Mouse (Mus musculus): ENCODE results near the gene Tmem86b. TPM values are rescaled to one million over a fixed set of nuclear protein-coding genes. Genes with fewer than 3 reads are reported as not detected.

Gene Tmem86b
- polyA plus RNA-seq, 1 experiment from 2014 or later, result 0.63 TPM

DNA sequence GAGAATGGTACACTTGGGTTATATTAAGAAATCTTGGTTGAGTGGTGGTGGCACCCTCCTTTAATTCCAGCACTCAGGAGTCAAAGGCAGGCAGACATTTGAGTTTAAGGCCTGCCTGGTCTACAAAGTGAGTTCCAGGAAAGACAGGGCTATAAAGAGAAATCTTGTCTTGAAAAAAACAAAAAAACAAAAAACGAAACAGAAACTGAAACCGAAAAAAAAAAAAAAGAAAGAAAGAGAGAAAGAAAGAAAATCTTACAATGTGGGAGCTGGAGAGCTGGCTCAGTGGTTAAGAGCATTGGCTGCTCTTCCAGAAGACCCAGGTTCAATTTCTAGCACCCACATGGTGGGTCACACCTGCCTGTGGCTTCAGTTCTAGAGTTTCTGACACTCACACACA lies 32.5 kb upstream of the Tmem86b start:
- Histone ChIP-seq H3K9me3 (replicated peaks; ENCODE audit: control insufficient read depth, low read length) (no peaks in the 10 kb centered on the region), H3K4me2 (ENCODE audit: low read depth, low read length) (no peak overlapping the region), H3K36me3 (replicated peaks; ENCODE audit: control insufficient read depth, insufficient read depth, low read depth, low read length) (peaks cover 2% of the 10 kb centered on the region), H3K27ac (replicated peaks; ENCODE audit: low read depth, low read length) (no peak overlapping the region), H3K4me1 (ENCODE audit: control insufficient read depth, insufficient read depth, low read length) (no peaks in the 10 kb centered on the region; the same call in 1 of the 2 replicates), H3K9ac (replicated peaks; ENCODE audit: low read length) (no peak overlapping the region), H3K4me3 (ENCODE audit: low read depth, low read length) (no peak overlapping the region), H3K27me3 (ENCODE audit: control insufficient read depth, insufficient read depth, low read length) (no peaks in the 10 kb centered on the region)
- 76% methylated on average over 2 of the region's 2 CpGs for WGBS
- no peak for ATAC-seq (replicated peaks; ENCODE audit: insufficient number of reproducible peaks, low FRiP score, low TSS enrichment, low read depth)
- no peak for DNase-seq (ENCODE audit: low spot score)

DNA sequence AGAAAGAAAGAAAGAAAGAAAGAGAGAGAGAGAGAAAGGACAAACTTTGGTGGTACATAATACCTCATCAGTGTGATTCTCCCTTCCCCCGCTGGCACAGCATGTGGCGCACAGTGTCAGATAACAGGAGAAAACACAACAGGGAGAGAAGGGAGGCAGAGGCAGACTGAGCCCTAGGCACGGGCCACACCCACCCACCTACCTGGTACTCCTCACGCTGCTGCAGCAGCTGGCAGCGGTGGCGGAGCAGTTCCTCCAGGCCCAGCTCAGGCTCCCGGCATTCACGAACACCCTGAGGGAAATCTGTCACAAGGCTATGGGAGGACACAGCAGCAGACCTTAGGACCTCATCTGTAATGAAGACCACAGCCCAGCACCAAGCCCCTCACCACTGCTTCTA lies 32.0 kb upstream of the Tmem86b start:
- Histone ChIP-seq H3K4me1 (ENCODE audit: control insufficient read depth, insufficient read depth, low read length) (no peaks in the 10 kb centered on the region; the same call in 1 of the 2 replicates), H3K27me3 (ENCODE audit: control insufficient read depth, insufficient read depth, low read length) (no peaks in the 10 kb centered on the region), H3K9me3 (replicated peaks; ENCODE audit: control insufficient read depth, low read length) (no peaks in the 10 kb centered on the region), H3K4me3 (ENCODE audit: low read depth, low read length) (no peak overlapping the region), H3K9ac (replicated peaks; ENCODE audit: low read length) (no peak overlapping the region), H3K4me2 (ENCODE audit: low read depth, low read length) (no peak overlapping the region), H3K36me3 (replicated peaks; ENCODE audit: control insufficient read depth, insufficient read depth, low read depth, low read length) (peaks cover 2% of the 10 kb centered on the region), H3K27ac (replicated peaks; ENCODE audit: low read depth, low read length) (no peak overlapping the region)
- DNase-seq (ENCODE audit: low spot score) (no peak), ATAC-seq (replicated peaks; ENCODE audit: insufficient number of reproducible peaks, low FRiP score, low TSS enrichment, low read depth) (no peak)
- 72% methylated on average over 8 of the region's 8 CpGs for WGBS

DNA sequence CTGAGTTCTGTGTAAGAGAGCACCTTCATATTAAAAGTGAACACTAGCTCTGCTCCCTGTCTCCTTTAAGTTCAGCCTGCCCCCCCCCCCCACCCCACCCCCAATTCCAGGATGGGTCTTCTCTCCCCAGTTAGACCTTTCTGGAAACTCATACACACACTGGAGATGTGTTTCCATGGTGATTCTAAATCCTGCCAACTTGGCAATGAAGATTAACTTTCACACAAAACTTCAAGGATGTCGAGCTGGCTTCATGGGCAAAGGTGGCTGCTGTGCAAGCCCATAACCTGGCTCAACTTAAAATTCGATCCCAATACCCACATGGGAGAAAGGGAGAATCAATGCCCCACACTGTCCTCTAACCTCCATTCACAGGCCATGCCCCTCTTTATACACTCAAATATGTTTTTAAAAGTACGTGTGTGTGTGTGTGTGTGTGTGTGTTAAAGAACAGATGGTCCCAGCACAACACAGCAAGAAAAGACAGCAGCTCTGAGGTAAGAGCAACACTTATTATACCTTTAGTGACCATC lies 28.8 kb upstream of the Tmem86b start:
- Histone ChIP-seq H3K4me2 (ENCODE audit: low read depth, low read length) (peak overlapping the region; percentile 92), H3K4me3 (ENCODE audit: low read depth, low read length) (peak overlapping the region; percentile 92), H3K4me1 (ENCODE audit: control insufficient read depth, insufficient read depth, low read length) (peaks cover 7% of the 10 kb centered on the region), H3K9ac (replicated peaks; ENCODE audit: low read length) (peak overlapping the region; percentile 92), H3K27me3 (ENCODE audit: control insufficient read depth, insufficient read depth, low read length) (no peaks in the 10 kb centered on the region), H3K36me3 (replicated peaks; ENCODE audit: control insufficient read depth, insufficient read depth, low read depth, low read length) (peaks cover 2% of the 10 kb centered on the region), H3K9me3 (replicated peaks; ENCODE audit: control insufficient read depth, low read length) (no peaks in the 10 kb centered on the region), H3K27ac (replicated peaks; ENCODE audit: low read depth, low read length) (peak overlapping the region; percentile 86)
- WGBS, result 66% methylated on average over 3 of the region's 3 CpGs
- DNase-seq (ENCODE audit: low spot score) (no peak), ATAC-seq (replicated peaks; ENCODE audit: insufficient number of reproducible peaks, low FRiP score, low TSS enrichment, low read depth) (no peak)

DNA sequence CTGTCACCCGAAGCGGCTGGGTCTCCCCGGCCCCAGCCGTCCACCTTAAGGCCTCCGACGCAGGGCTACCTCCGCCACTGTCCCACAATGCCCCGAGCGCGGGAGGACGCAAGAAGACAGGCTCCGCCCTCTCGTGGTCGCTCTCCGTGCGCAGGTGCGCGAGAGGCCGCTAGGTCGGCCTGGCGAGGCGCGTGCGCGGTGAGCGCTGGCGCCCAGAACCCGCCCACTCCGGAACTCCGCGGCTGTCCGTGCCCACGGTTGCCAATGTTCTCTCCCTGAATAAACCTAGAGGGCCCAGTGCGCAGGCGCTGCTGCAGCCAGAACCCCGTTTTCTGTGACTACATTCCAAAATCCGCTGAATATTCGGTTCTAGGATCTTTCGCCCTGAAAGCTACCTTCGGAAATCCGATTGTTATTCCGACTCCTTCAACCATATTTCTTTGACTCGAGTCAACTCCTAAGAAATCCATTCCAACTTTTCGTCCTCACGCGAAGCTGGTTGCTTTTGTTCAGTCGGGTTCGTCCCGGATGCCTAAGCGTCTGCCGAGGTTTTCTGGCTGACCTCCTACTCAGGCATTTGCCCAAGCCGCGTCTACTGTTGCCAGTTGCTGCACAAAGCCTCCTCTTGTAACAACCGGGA lies 27.8 kb upstream of the Tmem86b start, which contains the start of gene Ppp6r1:
Gene Ppp6r1 (minus strand): TSS at position 108 of the 640 bp plus-strand sequence.
- DNase-seq (ENCODE audit: low spot score) (peak; percentile 97), ATAC-seq (replicated peaks; ENCODE audit: insufficient number of reproducible peaks, low FRiP score, low TSS enrichment, low read depth) (peak; percentile 96)
- Histone ChIP-seq H3K27me3 (ENCODE audit: control insufficient read depth, insufficient read depth, low read length) (no peaks in the 10 kb centered on the region), H3K4me1 (ENCODE audit: control insufficient read depth, insufficient read depth, low read length) (peaks cover 7% of the 10 kb centered on the region), H3K27ac (replicated peaks; ENCODE audit: low read depth, low read length) (peak within 1 kb of the TSS; percentile 86), H3K9me3 (replicated peaks; ENCODE audit: control insufficient read depth, low read length) (no peaks in the 10 kb centered on the region), H3K9ac (replicated peaks; ENCODE audit: low read length) (peak within 1 kb of the TSS; percentile 92), H3K4me3 (ENCODE audit: low read depth, low read length) (peak within 1 kb of the TSS; percentile 92), H3K36me3 (replicated peaks; ENCODE audit: control insufficient read depth, insufficient read depth, low read depth, low read length) (peaks cover 2% of the 10 kb centered on the region), H3K4me2 (ENCODE audit: low read depth, low read length) (peak within 1 kb of the TSS; percentile 92)
- WGBS, result under 1% methylated on average over 54 of the region's 54 CpGs

DNA sequence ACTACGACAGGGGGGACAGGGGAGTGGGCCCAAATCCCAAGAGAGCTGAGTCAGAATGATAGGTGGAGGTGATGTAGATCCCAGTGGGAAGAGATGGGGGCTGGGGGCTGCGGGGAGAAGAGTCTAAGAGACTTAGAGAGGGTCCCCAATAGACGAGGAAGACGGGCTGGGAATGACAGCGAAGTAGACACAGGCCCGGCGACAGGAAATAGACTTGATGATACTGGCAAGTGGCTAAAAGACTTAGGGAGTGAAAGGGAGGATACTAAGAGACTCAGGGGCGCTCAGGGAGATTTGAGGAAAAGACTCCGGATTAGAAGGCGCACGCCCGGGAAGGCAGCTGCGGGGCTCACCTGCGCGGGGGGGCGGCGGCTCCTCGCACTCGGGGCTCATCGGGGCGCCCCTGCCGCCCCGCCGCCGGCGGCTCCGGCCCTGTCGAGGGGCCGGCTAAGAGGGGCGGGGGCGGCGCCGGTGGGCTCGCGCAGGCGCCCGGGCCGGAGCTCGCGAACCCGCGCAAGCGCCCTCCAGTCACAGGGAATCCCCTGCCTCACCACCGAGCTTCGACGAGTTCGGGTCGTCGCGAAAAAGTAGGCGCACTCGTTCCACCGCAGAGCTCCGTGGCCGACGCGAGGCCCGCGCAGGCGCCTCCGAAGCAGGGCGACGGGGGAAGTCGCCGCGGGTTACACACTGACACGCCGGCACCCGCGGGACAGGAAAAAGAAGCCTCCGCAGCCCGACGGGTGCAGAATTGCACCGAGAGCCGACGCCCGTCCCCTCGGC lies 27.1 kb upstream of the Tmem86b start:
- H3K9ac ChIP-seq (replicated peaks; ENCODE audit: low read length), result peak overlapping the region; percentile 92
- no peaks in the 10 kb centered on the region for H3K27me3 ChIP-seq (ENCODE audit: control insufficient read depth, insufficient read depth, low read length)
- peak overlapping the region; percentile 92 for H3K4me2 ChIP-seq (ENCODE audit: low read depth, low read length)
- DNase-seq (ENCODE audit: low spot score) (peak; percentile 53), ATAC-seq (replicated peaks; ENCODE audit: insufficient number of reproducible peaks, low FRiP score, low TSS enrichment, low read depth) (peak; percentile 75)
- peak overlapping the region; percentile 86 for H3K27ac ChIP-seq (replicated peaks; ENCODE audit: low read depth, low read length)
- peak overlapping the region; percentile 92 for H3K4me3 ChIP-seq (ENCODE audit: low read depth, low read length)
- H3K9me3 ChIP-seq (replicated peaks; ENCODE audit: control insufficient read depth, low read length), result no peaks in the 10 kb centered on the region
- WGBS, result under 1% methylated on average over 59 of the region's 78 CpGs
- H3K4me1 ChIP-seq (ENCODE audit: control insufficient read depth, insufficient read depth, low read length), result peaks cover 7% of the 10 kb centered on the region
- no peaks in the 10 kb centered on the region; the same call in none of the 2 replicates for H3K36me3 ChIP-seq (replicated peaks; ENCODE audit: control insufficient read depth, insufficient read depth, low read depth, low read length)

DNA sequence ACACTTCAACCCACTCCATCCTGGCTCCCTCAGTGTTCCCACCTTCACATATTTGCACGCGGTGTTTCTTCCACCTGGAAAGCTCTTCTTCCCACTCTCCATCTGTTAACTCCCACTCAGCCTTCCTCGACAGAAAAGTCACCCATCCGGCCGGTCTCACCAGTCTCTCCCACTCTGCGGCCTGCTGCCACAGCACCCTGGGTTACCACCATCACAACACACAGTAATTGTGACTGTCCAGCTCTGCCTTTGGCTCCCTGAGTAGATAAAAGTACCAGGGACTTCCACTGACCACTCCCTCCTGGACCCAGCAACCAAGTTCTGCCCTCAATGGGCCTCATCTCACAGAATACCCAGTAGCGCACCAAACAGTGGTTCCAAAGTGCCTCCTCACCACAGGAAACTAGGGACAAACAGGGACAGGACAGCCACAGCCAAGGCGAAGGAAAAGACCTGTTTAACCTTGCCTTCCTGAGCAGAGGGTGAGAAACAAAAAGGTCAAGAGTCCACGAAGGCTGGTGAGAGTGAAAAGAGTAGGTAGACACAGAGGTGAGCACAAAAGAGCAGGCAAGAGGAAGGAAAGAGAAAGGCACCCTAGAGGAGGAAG lies 26.4 kb upstream of the Tmem86b start:
- H3K9ac ChIP-seq (replicated peaks; ENCODE audit: low read length), result peak overlapping the region; percentile 92
- no peak overlapping the region for H3K27ac ChIP-seq (replicated peaks; ENCODE audit: low read depth, low read length)
- WGBS, result 59% methylated on average over 9 of the region's 9 CpGs
- H3K27me3 ChIP-seq (ENCODE audit: control insufficient read depth, insufficient read depth, low read length), result no peaks in the 10 kb centered on the region
- H3K4me1 ChIP-seq (ENCODE audit: control insufficient read depth, insufficient read depth, low read length), result peaks cover 7% of the 10 kb centered on the region
- ATAC-seq (replicated peaks; ENCODE audit: insufficient number of reproducible peaks, low FRiP score, low TSS enrichment, low read depth), result no peak
- DNase-seq (ENCODE audit: low spot score), result no peak
- H3K4me3 ChIP-seq (ENCODE audit: low read depth, low read length), result peak overlapping the region; percentile 92
- H3K4me2 ChIP-seq (ENCODE audit: low read depth, low read length), result peak overlapping the region; percentile 92
- no peaks in the 10 kb centered on the region for H3K9me3 ChIP-seq (replicated peaks; ENCODE audit: control insufficient read depth, low read length)
- H3K36me3 ChIP-seq (replicated peaks; ENCODE audit: control insufficient read depth, insufficient read depth, low read depth, low read length), result no peaks in the 10 kb centered on the region

DNA sequence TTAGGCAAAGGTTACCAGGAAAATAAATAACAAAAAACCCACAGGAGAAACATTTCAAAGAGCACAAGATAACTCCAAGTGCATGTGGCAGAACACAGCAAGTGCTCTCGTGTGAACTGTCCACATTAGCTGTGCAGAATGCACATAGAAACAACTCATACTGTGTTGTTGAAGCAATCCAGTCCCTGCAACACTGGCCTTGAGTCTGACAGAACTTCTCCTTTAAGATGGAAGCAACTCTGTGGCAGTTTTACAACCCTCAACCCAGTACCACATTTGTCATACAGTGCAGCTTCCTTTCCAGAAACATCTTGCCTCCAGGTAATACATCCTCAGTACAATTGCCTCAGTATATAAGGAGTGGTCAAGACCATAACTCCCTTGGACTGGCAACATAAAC lies 25.6 kb upstream of the Tmem86b start:
- no peak overlapping the region for H3K9ac ChIP-seq (replicated peaks; ENCODE audit: low read length)
- no peak overlapping the region for H3K4me3 ChIP-seq (ENCODE audit: low read depth, low read length)
- no peaks in the 10 kb centered on the region for H3K27me3 ChIP-seq (ENCODE audit: control insufficient read depth, insufficient read depth, low read length)

More for the DNA sequence above, 25.6 kb upstream of the Tmem86b start:
- Histone ChIP-seq H3K36me3 (replicated peaks; ENCODE audit: control insufficient read depth, insufficient read depth, low read depth, low read length) (no peaks in the 10 kb centered on the region), H3K4me2 (ENCODE audit: low read depth, low read length) (no peak overlapping the region), H3K9me3 (replicated peaks; ENCODE audit: control insufficient read depth, low read length) (no peaks in the 10 kb centered on the region), H3K27ac (replicated peaks; ENCODE audit: low read depth, low read length) (no peak overlapping the region), H3K4me1 (ENCODE audit: control insufficient read depth, insufficient read depth, low read length) (peaks cover 7% of the 10 kb centered on the region)
- ATAC-seq (replicated peaks; ENCODE audit: insufficient number of reproducible peaks, low FRiP score, low TSS enrichment, low read depth) (no peak), DNase-seq (ENCODE audit: low spot score) (no peak)
- WGBS, result 66% methylated on average over 1 of the region's 1 CpGs
